Mouse (Mus musculus): ENCODE measurements around the gene Spag6.

Gene Spag6

DNA sequence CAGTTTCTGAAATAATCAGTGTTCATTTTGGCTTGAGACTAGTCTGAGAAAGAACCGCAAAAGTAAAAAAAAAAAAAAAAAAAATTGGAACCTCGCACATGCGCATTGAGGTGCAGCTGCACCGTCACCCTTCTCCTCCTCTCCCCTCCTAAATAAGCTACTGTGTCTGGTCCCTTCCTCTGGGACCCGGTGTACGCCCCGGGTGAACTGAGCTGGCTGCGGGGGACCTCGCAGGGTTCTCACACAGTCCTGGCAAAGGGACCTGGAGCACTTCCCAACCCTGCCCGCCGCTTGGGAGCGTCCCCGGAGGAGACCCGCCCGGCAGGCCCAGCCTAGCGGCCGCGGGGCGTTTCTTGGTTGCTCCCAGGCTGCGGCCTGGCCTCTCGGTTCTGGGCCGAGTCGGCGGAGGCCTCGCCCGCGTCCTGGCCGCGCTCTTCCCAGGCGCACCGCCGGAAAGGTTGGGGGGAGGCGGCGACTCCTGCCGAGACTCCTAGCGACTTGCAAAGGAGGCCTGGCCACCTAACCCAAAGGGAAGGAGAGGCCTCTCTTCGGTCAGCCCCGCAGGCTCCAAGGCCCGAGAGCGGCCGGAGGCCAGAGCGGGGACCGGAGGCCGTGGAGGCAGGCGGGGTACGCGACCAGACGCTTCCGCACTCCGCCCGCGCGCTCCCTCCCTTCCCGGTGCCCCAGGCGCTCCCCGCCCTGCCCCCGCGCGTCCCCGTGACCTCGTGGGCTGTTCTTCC is at the start of gene Spag6:
Spag6 (plus strand) TSS at position 162 of the 740 bp plus-strand sequence.
- peak; percentile 33 to 53 for DNase-seq (ENCODE audit: low spot score in 2 of 2)

DNA sequence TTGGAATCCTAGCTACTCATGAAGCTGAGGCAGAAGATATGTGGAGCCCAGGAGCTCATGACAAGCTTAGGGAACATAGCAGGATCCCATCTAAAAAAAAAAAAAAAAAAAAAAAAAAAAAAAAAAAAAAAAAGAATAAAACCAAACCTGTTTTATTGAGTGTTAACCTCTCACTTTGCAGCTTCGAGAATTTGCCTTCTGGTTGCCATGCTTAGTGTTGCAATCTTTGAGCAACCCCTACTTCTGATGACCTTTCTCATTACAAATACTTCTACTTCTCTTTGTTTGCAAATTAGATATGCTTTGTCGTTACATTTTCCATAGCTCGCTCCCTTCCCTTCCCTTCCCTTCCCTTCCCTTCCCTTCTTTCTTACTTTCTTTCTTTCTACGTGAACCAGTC is 45.3 kb upstream of the Spag6 start:
- DNase-seq (ENCODE audit: low spot score in 2 of 2), result no peak

DNA sequence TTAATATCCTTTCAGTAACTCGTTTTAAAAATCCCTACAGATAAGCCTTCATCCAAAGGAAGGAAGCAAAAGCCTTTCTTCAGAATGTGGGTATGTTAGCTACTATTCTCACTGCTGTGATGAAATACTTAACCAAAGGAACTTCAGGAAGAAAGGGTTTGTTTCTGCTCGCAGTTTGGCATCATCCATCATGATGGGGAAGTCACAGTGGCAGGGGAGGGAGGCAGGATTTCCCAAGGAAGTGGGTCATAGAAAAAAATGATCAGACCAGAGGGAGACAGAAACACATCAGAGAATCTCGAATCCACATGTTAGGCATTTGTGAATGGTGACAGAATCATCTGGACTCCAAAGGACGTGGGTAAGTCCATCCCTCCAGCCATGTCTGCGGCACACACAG is 39.0 kb upstream of the Spag6 start:
- no peak for DNase-seq (ENCODE audit: low spot score in 2 of 2)

DNA sequence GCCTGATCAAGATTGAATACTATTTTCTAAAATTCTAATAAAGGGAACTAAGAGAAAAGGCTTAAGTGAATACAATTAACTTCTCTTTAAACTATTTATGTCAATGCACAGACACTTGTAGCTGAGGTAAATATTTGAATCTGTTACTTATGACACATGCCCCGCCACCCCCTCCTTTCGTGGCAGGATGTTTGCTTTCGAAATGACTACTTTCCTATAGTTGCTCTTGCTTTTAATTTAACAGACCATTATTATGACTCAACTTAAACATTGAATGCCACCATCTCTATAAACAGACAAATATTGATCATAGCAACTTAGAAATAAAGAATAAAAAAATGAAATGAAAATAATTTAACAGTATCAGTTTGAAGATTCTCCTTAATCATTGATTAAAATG is 29.8 kb upstream of the Spag6 start:
- DNase-seq (ENCODE audit: low spot score in 2 of 2), result no peak

DNA sequence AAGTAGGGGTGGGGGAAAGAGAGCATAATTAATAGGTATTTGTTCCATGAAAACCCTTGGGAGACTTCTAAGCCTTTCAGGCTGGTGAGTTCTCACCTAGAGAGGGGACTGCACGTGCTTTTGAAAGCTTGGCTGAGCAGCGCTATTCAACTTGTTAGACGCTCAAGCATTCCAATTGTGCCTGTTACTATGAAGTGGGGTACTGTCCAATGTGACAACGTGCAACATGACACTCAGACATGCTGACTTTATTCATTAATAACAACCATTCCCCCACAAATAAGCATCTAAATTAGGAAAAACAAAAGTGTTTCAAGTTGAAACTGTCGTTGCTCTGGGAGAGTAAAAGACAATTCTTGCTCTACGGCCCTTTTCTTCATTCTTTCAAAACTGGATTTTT is 22.8 kb upstream of the Spag6 start:
- DNase-seq (ENCODE audit: low spot score in 2 of 2), result no peak

DNA sequence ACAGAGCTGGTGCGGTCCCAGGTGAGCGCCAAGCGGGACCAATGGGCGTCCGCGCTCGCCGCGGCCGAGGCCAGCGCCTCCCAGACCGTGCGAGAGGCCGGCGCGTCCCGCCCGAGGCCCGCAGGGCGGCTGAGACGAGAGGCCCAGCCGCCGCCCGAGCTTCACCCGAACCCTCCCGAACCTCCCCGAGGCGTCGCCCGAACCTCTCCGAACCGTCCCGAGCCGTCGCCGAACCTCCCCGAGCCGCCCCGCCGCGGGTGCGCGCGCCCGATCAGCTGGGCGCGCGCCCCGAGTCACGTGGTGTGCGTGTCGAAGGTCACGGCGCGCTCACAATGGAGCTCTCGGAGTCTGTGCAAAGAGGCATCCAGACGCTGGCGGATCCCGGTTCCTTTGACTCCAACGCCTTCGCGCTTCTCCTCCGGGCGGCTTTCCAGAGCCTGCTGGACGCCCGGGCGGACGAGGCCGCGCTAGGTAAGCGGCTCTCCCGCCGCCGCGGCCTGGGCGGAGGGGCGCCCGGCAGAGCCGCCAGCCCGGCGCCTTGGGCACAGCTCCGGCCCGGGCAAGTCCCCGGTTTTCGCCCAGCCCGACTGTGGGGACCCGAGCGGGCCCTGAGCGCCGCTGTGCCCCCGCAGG is 21.6 kb upstream of the Spag6 start, which contains the start of gene Commd3:
Commd3 (plus strand) TSS at position 252 of the 633 bp plus-strand sequence.
- peak; percentile 81 to 95 for DNase-seq (ENCODE audit: low spot score in 2 of 2)

DNA sequence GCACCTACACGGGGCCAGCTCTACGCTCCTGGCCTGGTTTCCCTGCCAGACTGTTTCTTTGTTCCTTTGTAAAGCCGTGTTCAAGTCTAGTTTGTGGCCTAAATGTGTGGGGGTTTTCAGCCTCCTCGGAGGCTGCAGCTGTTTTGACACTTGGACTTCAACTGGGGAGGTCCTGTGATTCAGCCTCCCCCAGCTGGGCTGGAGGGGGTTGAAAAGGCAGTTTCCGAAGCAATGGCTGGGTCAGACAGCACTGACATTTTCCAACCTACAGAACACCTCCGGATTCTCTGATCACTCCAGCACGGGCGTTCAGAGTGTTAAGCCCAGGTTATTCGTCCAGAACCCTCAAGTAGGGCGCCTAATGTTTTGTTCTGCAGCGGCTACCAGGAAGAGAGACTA is 21.1 kb upstream of the Spag6 start:
- DNase-seq (ENCODE audit: low spot score in 2 of 2), result no peak

DNA sequence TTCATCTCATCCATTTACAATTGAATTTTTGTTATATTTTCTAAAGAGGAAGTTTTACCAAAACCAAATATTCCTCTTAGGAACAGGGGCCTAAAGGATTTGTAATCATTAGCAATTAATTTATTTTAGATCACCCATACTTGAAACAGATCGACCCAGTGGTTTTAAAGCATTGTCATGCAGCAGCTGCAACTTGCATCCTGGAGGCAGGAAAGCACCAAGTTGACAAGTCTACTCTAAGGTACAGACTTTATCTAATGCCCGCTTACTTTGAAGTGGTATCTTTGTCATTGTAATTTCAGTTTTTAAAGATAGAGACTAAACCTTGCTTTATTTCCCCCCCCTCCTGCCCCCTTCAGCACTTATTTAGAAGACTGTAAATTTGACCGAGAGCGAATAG is 20.1 kb upstream of the Spag6 start:
- no peak for DNase-seq (ENCODE audit: low spot score in 2 of 2)

DNA sequence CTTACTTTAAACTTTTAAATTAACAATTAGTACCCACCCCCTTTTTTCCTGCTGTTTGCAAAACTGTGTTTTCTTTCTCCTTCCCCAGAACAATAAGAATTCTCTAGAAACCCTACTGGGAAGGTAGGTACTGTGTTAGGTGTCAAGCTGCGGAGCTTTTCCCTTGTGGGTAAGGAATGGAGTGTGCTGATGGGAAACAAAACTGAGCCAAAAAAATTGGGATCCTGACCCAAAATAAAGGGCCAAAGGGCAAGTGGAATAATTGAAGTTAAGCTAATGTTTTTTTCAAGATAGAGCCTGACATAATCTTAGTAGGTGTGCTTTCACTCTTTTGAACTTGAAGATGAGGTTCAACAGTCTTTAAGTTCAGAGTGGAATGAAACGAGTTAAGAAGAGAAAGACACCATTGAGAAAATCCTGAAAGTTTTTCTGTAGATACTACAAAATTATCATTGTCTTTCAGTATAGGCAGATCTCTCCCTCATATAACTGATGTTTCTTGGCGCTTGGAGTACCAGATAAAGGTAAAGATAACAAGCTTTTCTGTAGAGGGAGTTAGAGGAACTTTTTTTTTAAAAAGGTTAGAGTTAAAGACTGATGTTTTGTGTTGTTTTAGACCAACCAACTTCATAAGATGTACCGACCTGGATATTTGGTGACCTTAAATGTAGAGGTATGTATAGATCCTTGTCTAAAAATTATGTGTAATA is 19.5 kb upstream of the Spag6 start:
- no peak for DNase-seq (ENCODE audit: low spot score in 2 of 2)

DNA sequence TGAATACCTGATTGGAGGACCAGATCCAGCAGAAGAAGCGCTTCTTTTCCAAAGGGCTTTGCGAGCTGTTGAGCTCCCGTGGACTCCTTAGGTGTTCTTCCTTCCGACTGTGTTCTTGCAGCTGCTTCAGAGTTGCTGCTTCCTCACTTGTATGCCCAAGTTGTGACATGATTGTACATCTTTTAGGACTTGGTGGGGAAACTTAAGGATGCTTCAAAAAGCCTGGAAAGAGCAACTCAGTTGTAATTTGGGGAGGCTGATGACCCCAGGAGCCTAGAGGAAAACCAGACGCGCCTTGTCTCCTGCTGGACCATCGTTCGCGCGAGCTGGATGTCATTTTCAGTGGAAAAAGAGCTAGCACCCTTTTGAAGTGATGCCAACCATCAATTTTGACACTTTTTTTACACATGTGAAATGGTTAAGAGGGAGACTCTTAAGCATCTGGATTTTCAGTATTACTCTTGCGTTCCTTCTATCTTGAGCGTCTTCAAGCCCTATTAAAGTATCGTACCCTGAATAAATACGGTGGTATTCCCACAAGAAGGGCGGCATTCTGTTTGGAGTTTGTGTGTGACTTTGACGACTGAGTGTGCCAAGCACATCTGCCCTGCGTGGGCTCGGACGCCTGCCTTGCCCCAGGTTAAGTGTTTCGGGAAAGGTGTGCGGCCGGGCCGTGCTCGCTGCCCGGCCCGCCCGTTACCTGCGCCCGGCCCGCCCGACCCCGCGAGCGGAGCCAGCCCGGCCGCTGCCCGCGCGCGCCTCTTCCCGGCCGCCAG is 18.0 kb upstream of the Spag6 start:
- DNase-seq (ENCODE audit: low spot score in 2 of 2), result no peak

DNA sequence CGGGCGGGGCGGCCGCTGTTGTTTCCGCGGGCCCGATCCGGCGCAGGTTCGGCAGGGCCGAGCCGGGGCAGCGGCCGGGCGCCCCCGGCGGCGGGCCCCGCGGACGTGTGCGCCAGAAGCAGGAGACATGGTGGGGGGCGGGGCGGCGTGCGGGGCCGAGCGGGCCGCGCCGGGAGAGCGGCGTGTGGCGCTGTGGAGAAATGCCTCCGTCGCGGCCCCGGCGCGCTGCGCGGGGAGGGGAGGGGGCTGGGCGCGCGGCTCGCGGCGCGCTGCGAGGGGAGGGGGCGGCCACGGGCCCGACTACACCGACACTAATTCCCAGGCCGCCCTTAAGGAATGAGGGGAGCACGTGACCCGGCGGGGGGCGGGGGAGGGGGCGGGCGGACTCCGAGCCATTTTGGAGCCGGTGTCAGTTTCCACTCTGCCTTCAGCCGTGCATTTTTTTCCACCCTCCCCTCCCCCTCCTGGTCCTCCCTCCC is 17.3 kb upstream of the Spag6 start:
- peak; percentile 68 to 77 for DNase-seq (ENCODE audit: low spot score in 2 of 2)

DNA sequence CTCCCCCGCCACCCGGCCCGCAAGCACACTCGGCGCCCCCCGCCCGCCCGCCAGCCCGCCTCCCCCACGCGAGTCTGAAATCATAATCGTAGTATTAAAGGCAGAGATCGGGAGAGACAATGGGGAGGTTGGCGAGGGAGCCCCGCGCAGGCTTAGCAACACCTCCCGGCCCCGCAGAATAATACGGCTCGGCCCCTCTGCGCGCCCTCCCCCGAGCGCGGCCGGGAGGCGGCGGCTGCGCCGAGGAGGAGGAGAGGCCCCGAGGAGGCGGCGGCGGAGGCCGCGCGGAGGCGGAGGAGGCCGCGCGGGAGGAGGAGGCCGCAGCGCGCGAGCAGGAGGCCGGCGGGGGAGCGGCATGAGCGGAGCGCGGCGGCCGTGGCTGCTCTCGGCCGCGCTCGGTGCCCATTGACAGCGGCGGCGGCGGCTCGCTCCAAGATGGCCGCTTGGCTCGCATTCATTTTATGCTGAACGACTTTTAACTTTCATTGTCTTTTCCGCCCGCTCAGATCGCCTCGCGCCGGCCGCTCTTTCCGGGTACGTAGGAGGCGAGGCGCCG is 16.8 kb upstream of the Spag6 start, which contains the start of gene Bmi1:
Bmi1 (plus strand) TSS at position 83 of the 556 bp plus-strand sequence.
- DNase-seq (ENCODE audit: low spot score in 2 of 2), result peak; percentile 53 to 59

DNA sequence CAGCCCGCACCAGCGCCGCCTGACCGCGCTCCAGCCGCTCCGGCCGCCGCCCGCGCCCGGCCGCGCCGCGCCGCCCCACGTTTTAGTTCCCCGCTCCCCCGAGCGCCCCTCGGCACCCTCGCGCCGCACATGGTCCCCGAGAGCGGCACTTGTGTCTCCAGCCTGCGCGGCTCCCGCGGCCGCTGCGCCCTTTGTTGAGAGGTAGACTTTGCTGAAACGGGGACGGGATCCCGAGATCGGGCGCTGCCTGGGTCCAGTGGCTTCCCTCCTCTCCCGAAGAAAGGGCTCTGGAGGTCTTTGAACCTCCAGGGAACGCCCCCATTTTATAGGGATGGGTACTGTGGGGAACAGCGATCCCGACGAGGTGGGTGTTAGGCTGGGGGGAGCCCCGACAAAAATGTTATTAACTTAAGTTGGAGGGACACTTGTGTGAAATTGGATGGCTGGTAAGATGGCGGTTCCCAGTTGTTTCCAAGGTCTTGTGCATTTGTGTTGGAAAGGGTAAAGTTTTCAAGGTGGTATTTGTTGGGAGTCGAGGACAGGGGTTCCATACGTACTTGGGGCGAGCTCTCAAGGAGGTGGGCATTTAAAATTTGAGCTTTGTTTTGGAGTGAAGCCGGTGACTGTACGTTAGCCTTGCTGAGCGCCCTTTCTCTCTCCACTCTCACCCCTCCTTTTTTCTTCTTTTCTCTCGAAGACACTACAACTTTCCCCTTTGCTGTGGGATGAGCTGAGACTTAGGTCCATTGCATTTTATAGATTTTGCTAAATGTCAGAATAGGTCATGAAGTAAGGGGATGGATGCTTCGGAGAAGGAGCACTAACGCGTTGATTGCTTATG is 16.0 kb upstream of the Spag6 start:
- peak; percentile 33 to 55 for DNase-seq (ENCODE audit: low spot score in 2 of 2)

DNA sequence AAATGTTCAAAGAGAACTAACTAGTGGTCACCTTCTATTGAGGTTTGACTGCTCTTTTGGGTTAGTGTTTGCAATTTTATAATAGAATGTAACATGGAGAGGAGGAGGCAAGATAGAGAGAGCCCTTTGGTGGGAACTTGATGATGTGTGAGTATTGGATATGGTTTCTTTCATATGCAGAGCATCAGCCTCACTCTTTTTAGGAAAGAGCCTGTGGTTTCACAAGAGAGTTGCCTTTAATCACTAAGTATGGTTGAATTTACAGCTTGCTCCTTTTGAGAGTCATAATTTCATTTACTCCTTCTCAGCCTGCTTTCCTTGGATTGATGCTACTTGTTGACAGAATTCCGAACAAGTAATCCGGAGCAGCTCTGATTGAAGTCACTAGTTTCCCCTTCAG is 14.1 kb upstream of the Spag6 start:
- no peak for DNase-seq (ENCODE audit: low spot score in 2 of 2)

DNA sequence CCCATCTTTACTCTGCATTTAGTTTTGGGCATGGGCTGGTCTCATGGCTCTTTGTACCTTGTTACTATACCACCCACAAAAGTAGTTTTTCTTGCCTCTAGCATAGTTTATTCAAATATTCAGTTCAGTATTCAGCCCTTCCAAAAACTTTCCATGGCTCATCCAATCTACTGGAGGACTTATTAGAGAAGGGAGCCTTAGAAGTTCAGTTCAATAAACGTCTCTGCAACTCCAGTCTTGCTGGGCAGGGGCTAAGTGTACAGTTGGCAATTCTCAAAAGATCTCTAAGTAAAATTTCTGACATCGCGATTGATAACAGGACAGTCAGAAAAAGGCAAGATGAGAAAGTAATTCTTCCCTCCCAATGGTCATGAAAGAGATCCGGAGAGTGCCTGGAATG is 13.3 kb upstream of the Spag6 start:
- DNase-seq (ENCODE audit: low spot score in 2 of 2), result no peak

DNA sequence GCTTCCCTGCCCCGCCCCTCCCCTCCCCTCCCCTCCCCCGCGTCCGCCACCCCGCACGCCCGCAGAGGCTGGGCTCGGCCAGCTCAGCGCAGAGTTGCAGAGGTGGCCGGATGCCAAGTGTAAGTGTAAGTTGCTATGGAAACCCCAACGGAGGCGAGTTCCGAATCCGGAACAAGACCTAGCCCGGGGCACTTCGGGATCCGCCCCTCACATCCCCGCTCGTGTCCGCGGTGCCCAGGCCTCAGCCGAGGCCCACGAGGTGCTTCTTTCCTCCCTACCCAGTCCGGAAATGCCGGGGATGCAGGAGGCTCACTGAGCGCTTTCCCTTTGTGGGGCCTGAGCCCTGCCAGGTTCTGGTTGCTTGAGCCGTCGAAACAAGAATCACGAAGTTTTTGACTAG is 12.9 kb upstream of the Spag6 start:
- peak; percentile 27 to 47 for DNase-seq (ENCODE audit: low spot score in 2 of 2)

DNA sequence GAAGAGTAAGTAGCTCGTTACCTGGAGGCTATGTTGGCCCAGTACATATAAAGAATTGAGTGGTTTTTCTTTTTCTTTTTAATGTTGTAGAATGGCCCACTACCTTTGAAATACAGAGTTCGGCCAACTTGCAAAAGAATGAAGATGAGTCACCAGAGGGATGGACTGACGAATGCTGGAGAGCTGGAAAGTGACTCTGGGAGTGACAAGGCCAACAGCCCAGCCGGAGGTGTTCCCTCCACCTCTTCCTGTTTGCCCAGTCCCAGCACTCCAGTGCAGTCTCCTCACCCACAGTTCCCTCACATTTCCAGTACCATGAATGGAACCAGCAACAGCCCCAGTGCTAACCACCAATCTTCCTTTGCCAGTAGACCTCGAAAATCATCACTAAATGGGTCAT is 9.8 kb upstream of the Spag6 start:
- DNase-seq (ENCODE audit: low spot score in 2 of 2), result no peak

DNA sequence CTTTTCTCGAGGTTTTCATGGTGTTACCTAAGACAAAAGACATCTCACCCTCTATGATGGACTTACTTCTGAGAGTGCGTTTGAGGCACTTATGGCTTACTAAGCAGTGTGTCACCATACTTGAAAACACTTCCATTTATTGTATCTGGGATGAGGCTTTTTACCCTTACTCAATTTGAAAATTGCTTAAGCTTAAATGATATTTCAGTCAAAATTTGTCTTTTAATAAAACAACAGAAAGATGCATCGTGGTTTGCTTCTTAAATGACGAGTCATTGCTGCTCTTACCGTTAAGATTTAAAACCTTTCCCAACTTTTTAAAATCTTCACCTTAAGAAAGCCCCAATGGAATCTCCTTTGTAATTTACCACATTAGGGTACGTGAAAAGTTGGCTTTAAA is 7.4 kb upstream of the Spag6 start:
- DNase-seq (ENCODE audit: low spot score in 2 of 2), result no peak

DNA sequence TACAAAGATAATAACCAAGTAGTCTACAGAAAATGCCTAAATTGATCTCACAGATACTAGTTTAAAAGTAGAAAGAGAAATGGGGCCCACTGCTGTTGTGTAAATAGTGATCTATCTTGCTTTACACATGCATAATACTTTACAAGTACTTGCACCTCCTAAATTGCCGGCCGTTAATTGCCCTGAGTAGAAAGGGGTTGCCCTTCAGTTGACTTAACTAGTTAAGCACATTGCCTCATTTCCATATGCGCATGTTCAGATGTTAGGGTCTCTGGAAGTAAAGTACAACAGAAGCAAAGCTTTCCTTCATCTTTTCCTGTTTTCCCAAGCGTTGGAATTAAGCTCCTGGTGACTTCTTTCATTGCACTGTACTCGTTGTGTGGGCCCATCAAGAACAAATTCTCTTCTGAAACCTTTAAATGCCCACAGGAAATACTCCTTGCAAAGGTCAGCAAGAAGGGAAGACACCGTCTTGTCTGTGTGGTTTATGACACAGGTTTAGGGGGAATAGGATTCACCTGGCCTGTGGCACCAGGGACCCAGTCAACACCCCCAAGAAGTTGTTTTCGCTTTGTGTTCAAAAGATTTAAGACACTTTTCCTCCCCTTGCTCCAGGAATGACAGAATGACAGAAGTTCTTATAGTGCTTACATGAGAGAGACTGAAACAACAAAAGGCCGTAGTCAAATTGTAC is 6.9 kb upstream of the Spag6 start:
- no peak for DNase-seq (ENCODE audit: low spot score in 2 of 2)

DNA sequence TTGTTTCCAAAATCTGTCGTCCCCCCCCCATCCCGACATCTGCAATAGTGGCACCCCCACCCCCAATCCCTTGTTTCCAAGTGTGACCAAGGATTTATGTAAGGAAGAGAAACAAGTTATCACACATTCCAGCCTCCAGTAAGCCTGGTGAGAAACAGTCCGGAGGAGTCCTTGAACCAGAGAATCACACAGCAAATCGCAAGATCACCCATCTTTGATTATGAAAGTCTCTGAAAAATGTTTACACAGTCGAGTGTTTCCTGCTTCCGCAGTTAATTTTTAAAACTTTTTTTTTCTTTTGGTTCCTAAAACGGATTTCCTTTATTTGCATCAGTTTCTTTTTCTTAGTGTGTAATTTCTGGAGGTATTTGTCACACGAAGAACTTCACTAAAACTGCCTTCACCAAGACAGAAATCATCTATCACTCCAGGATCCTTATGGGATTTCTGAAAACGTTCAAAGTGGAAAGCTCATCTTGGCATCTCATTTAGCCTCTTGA is 6.1 kb upstream of the Spag6 start:
- no peak for DNase-seq (ENCODE audit: low spot score in 2 of 2)
